In genomic region chr6:114848761-114849160, GRCm38 (mm10) we compare ENCODE assay signal across 16 mouse cellular contexts.
DNase-seq lines count a peak whose midpoint lies in the region; ATAC-seq and TF ChIP-seq lines count a peak whose summit lies in the region.
"Had no signal": no experiment of that assay in that cellular context is flagged by ENCODE, and none has a peak within 500 bp of the region (broad histone marks: within the 10 kb centered on the region; RNA-seq: fewer than 3 reads in every experiment).

No protein-coding gene starts in this region.

- no peak for DNase-seq in gastrocnemius, adult 2 months
- no peak for DNase-seq in gastrocnemius, postnatal 36 days
- peak; percentile 47 for DNase-seq in kidney, postnatal 0 days (ENCODE audit: low spot score)
- no peak for DNase-seq in kidney, postnatal 10 days
- peak; percentile 35 for DNase-seq in brain, embryonic 14.5 days (ENCODE audit: low read depth)
- no peak for DNase-seq in layer of hippocampus, postnatal 25 days (ENCODE audit: extremely low spot score in 1 of 2, low spot score in 1 of 2)
- DNase-seq: cerebellum, adult 2 months; embryo, embryonic 11 days; kidney, postnatal 25 days; layer of hippocampus, adult 9-11 months; lung, postnatal 4 days; right cerebral cortex, postnatal 25 days; thymus, postnatal 25 days had no signal

- no peak overlapping the region for H3K4me3 ChIP-seq in gastrocnemius, adult 2 months
- no peak overlapping the region for H3K4me3 ChIP-seq in kidney, postnatal 0 days (replicated peaks; ENCODE audit: low read depth, low read length)
- H3K4me3 ChIP-seq: intestine, embryonic 15.5 days had no signal

- H3K27ac ChIP-seq in gastrocnemius, adult 2 months = 0 out of 2 replicates have a peak overlapping the region, but pooled peaks have one; percentile 56
- no peak overlapping the region for H3K27ac ChIP-seq in kidney, postnatal 0 days
- H3K27ac ChIP-seq: intestine, embryonic 15.5 days had no signal

- H3K36me3 ChIP-seq in kidney, postnatal 0 days (ENCODE audit: insufficient read depth, low read length) = no peaks in the 10 kb centered on the region
- H3K36me3 ChIP-seq: intestine, embryonic 15.5 days had no signal

- H3K27me3 ChIP-seq in kidney, postnatal 0 days (ENCODE audit: insufficient read depth, low read length) = no peaks in the 10 kb centered on the region
- H3K27me3 ChIP-seq: intestine, embryonic 15.5 days had no signal

- H3K9me3 ChIP-seq in kidney, postnatal 0 days (replicated peaks; ENCODE audit: low read length) = no peaks in the 10 kb centered on the region
- H3K9me3 ChIP-seq: intestine, embryonic 15.5 days had no signal

- H3K4me2 ChIP-seq in kidney, postnatal 0 days (ENCODE audit: low read length) = no peak overlapping the region
- H3K4me2 ChIP-seq: intestine, embryonic 15.5 days had no signal

- peaks cover 10% of the 10 kb centered on the region for H3K4me1 ChIP-seq in kidney, postnatal 0 days (replicated peaks; ENCODE audit: insufficient read depth, low read length)

- intact Hi-C loops in gastrocnemius, adult 2 months (cut with DNase I) = no loop called here
- intact Hi-C loops in gastrocnemius, postnatal 36 days (cut with DNase I) = no loop called here

- 61% methylated on average over 7 of the region's 7 CpGs for WGBS in kidney, postnatal 0 days

- H3K9ac ChIP-seq in kidney, postnatal 0 days (ENCODE audit: low read depth, low read length) = no peak overlapping the region
- H3K9ac ChIP-seq: intestine, embryonic 15.5 days had no signal

- no peak for ATAC-seq in kidney, postnatal 0 days (replicated peaks; ENCODE audit: low FRiP score, low read depth)
- ATAC-seq in megakaryocyte, adult 5-6 weeks (ENCODE audit: poor library complexity, severe bottlenecking) = peak; percentile 20; the same call in 1 of the 2 replicates
- ATAC-seq in activated CD4-positive, CD25-positive, alpha-beta regulatory T cell, adult 4 months = no peak
- ATAC-seq: intestine, embryonic 15.5 days had no signal

- TF ChIP-seq POLR2A in brain, embryonic 14.5 days (IDR thresholded peaks at IDR 0.05; ENCODE audit: borderline replicate concordance, extremely low read depth, insufficient read depth, insufficient read length, poor library complexity, severe bottlenecking) = no peak

- TF ChIP-seq CTCF in gastrocnemius, adult 2 months (IDR thresholded peaks at IDR 0.05) = no peak
- TF ChIP-seq CTCF in kidney, postnatal 0 days (IDR thresholded peaks at IDR 0.05; ENCODE audit: low read depth) = no peak
- TF ChIP-seq CTCF in brain, embryonic 14.5 days (IDR thresholded peaks at IDR 0.05; ENCODE audit: borderline replicate concordance, extremely low read depth, insufficient read depth, insufficient read length) = no peak

Comparison
In these comparisons a context has a peak if more than half of its experiments do, and no peak if none do; other contexts are left out.
1. DNase-seq: peak in kidney, postnatal 0 days (single experiment) and brain, embryonic 14.5 days (single experiment); none in gastrocnemius, adult 2 months (single experiment), gastrocnemius, postnatal 36 days (0 of 2), kidney, postnatal 10 days (single experiment) and layer of hippocampus, postnatal 25 days (0 of 2).